10 mouse cellular contexts compared by ENCODE assay signal in the genomic region with DNA sequence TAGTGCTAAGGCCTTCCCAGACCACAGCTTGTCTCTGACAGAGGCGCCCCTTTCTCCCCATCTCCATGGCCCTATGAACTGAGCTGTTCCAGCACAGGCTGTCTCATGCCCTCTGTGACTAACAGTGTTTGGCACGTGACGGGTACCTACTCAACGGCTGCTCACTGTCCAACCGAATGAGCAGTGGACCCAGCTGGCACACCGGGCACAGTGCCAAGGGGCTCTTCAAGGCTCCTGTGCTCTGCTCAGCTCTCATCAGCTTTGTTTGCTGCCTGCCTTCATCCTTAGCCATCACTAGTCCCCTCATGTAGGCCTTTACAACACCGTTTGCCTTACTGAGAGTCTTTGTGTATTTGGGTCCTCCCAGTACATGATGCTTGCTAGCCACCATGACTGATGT. TPM values are rescaled to one million over a fixed set of nuclear protein-coding genes. Genes with fewer than 3 reads are reported as not detected.
DNase-seq lines count a peak whose midpoint lies in the region; ATAC-seq and TF ChIP-seq lines count a peak whose summit lies in the region.
"Had no signal": no experiment of that assay in that cellular context is flagged by ENCODE, and none has a peak within 500 bp of the region (broad histone marks: within the 10 kb centered on the region; RNA-seq: fewer than 3 reads in every experiment).

No protein-coding gene starts in this region.

- H3K27ac ChIP-seq in hindbrain, embryonic 13.5 days = peak overlapping the region; percentile 89
- no peak overlapping the region for H3K27ac ChIP-seq in hindbrain, embryonic 10.5 days
- no peak overlapping the region for H3K27ac ChIP-seq in kidney, adult 2 months (ENCODE audit: insufficient read depth, low read depth, low read length)
- H3K27ac ChIP-seq: liver, embryonic 14.5 days had no signal

- no peak for DNase-seq in hindbrain, embryonic 10.5 days (ENCODE audit: low spot score)
- peak; percentile 82 to 89 for DNase-seq in adrenal gland, postnatal 36 days
- peak; percentile 35 to 49 for DNase-seq in frontal cortex, postnatal 14 days (ENCODE audit: low spot score in 2 of 2)
- no peak for DNase-seq in gastrocnemius, postnatal 10 days
- no peak for DNase-seq in gastrocnemius, adult 18-20 months (ENCODE audit: low spot score)
- DNase-seq in kidney, adult 2 months = no peak

- peaks cover 37% of the 10 kb centered on the region for H3K4me1 ChIP-seq in hindbrain, embryonic 13.5 days (replicated peaks)
- H3K4me1 ChIP-seq in hindbrain, embryonic 10.5 days (replicated peaks) = peaks cover 10% of the 10 kb centered on the region
- peaks cover 8% of the 10 kb centered on the region for H3K4me1 ChIP-seq in kidney, adult 2 months (ENCODE audit: control insufficient read depth, insufficient read depth, low read length)

- 45% methylated on average over 7 of the region's 7 CpGs for WGBS in hindbrain, embryonic 13.5 days
- WGBS in hindbrain, embryonic 10.5 days = 92% methylated on average over 7 of the region's 7 CpGs
- WGBS in kidney, adult 2 months = 67% methylated on average over 7 of the region's 7 CpGs

- peak; percentile 72 for ATAC-seq in hindbrain, embryonic 13.5 days (ENCODE audit: low FRiP score)

- H3K4me3 ChIP-seq in hindbrain, embryonic 13.5 days = no peak overlapping the region
- H3K4me3 ChIP-seq in hindbrain, embryonic 10.5 days = no peak overlapping the region
- no peak overlapping the region for H3K4me3 ChIP-seq in myocyte
- no peak overlapping the region for H3K4me3 ChIP-seq in kidney, adult 2 months (ENCODE audit: insufficient read depth, low read depth, low read length)
- H3K4me3 ChIP-seq: erythroblast, embryonic 14.5 days had no signal

- H3K4me2 ChIP-seq in hindbrain, embryonic 13.5 days = no peak overlapping the region
- H3K4me2 ChIP-seq in myocyte (ENCODE audit: low read depth) = no peak overlapping the region

- no peak overlapping the region for H3ac ChIP-seq in myocyte (ENCODE audit: control insufficient read depth, insufficient read length)

- H3K9ac ChIP-seq in hindbrain, embryonic 13.5 days = no peak overlapping the region
- H3K9ac ChIP-seq: liver, embryonic 14.5 days had no signal

- H3K36me3 ChIP-seq in hindbrain, embryonic 13.5 days = peaks cover 18% of the 10 kb centered on the region
- H3K36me3 ChIP-seq in hindbrain, embryonic 10.5 days = peaks cover 67% of the 10 kb centered on the region
- H3K36me3 ChIP-seq in myocyte (ENCODE audit: control insufficient read depth, insufficient read depth) = peaks cover 49% of the 10 kb centered on the region
- H3K36me3 ChIP-seq in kidney, adult 2 months (ENCODE audit: control insufficient read depth, insufficient read depth, low read length) = no peaks in the 10 kb centered on the region

- no peaks in the 10 kb centered on the region for H3K27me3 ChIP-seq in hindbrain, embryonic 13.5 days
- no peaks in the 10 kb centered on the region for H3K27me3 ChIP-seq in hindbrain, embryonic 10.5 days (ENCODE audit: insufficient read depth, poor library complexity, severe bottlenecking)
- no peaks in the 10 kb centered on the region for H3K27me3 ChIP-seq in myocyte (ENCODE audit: control insufficient read depth, insufficient read depth, insufficient read length)
- H3K27me3 ChIP-seq in kidney, adult 2 months (replicated peaks; ENCODE audit: control insufficient read depth, insufficient read depth, low read length) = no peaks in the 10 kb centered on the region

- peaks cover 22% of the 10 kb centered on the region for H3K79me2 ChIP-seq in myocyte (ENCODE audit: control insufficient read depth, insufficient read depth)

- H3K9me3 ChIP-seq in hindbrain, embryonic 13.5 days = no peaks in the 10 kb centered on the region
- H3K9me3 ChIP-seq in hindbrain, embryonic 10.5 days = no peaks in the 10 kb centered on the region

- no peak for TF ChIP-seq POLR2A in myocyte (IDR thresholded peaks at IDR 0.05; ENCODE audit: insufficient read length, low read depth)
- TF ChIP-seq POLR2A in kidney, adult 2 months (IDR thresholded peaks at IDR 0.05; ENCODE audit: low read depth, low read length) = no peak

- no peak for TF ChIP-seq CTCF in kidney, adult 2 months (conservative IDR thresholded peaks at IDR 0.05; ENCODE audit: insufficient read depth, insufficient read length, low read depth, low read length)

TF ChIP-seq in myocyte, 11 proteins besides CTCF, POLR2A, EP300 and RAD21:
- TF ChIP-seq CEBPB (IDR thresholded peaks at IDR 0.05; ENCODE audit: insufficient read depth, poor library complexity, severe bottlenecking) (no peak), MYOG (IDR thresholded peaks at IDR 0.05; ENCODE audit: control insufficient read depth in 1 of 3, insufficient read depth in 1 of 3, insufficient read length in 2 of 3, low read depth in 2 of 3) (peak in 2 of 3 experiments; percentile 16 to 71), MYOD1 (IDR thresholded peaks at IDR 0.05; ENCODE audit: control insufficient read depth in 1 of 3, insufficient read length in 2 of 3, low read depth in 2 of 3) (peak in 1 of 3 experiments; percentile 72)

RNA-seq across cellular contexts. Expression of a gene that starts 27.5 kb away (rescaled TPM):
- 2.8 and 3.2 TPM in 2 replicates for polyA plus RNA-seq in hindbrain, embryonic 13.5 days (2015; fragmentation: Nextera tagmentation; extraction: Ambion mirVana)
- polyA plus RNA-seq in hindbrain, embryonic 10.5 days (2016; fragmentation: Nextera tagmentation; extraction: Ambion mirVana) = 7.2 and 8.1 TPM in 2 replicates
- 1 to 10 TPM; 3.6 to 4.9 TPM for total RNA-seq in adrenal gland, postnatal 36 days (2021)
- 0.60 TPM for polyA plus RNA-seq in myocyte (2012; fragmentation: generic; extraction: Trizol)
- 1 to 10 TPM; 1.1 to 2.4 TPM for total RNA-seq in gastrocnemius, postnatal 10 days (2021)
- total RNA-seq in gastrocnemius, adult 18-20 months (2021) = under 1 TPM; 0.26 to 0.43 TPM
- 1.8 and 2.4 TPM in 2 replicates for polyA plus RNA-seq in kidney, adult 2 months (2012; rRNA removed)

Comparison
In these comparisons a context has a peak if more than half of its experiments do, and no peak if none do; other contexts are left out.
1. DNase-seq: peak in adrenal gland, postnatal 36 days (2 of 2) and frontal cortex, postnatal 14 days (2 of 2); none in hindbrain, embryonic 10.5 days (single experiment), gastrocnemius, postnatal 10 days (single experiment), gastrocnemius, adult 18-20 months (single experiment) and kidney, adult 2 months (single experiment).